Mouse (Mus musculus): ENCODE results near the gene Lrpap1. TPM values are rescaled to one million over a fixed set of nuclear protein-coding genes. Genes with fewer than 3 reads are reported as not detected.
A peak's percentile ranks its signal among the peaks of the same experiment; 100 is the strongest.

The Lrpap1 gene
- total RNA-seq, 4 experiments from 2014 or later: 121 to 171 (median 135) TPM

DNA sequence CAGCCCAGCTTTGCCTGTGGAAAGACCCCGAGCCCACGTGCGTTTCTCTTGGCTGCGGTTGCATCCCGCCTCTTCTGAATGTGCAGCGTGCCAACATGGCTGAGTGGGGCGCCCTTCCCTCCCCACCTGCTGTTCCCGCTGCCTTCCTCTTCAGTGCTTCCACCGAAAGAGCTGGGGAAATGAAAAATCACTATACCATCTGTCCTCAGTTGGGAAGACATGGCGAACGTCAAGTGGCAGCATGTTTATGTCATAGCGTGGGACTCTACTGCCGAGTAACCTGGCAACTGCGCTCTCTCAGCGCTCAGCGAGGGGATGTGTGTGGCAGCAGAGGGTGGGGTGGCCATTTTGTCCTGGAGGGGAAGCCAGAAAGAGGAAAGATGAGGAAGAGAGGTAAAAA lies 23.6 kb upstream of the Lrpap1 start:
- DNase-seq (ENCODE audit: low spot score in 2 of 2): peak in 1 of 2 experiments; percentile 83

DNA sequence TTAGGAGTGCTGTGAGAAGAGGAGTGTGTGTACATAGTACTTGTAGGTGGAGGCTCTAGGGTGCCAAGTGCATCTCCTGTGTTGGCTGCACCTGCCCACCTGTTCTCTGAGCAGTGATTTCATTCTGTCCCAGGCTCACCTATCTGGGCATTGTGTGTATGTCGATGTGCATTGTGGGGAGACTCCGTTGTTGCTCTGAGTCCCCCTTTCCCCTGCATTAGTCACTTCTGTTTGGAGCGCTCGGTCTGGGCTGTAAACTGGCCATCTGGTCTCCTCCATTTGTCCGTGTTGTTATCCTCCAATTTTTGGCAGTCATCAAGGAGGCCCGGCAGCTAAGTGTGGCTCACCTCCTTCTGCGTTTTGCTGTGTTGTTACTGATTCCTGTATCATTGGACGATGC lies 14.5 kb upstream of the Lrpap1 start:
- DNase-seq (ENCODE audit: low spot score in 2 of 2): peak in 1 of 2 experiments; percentile 54

DNA sequence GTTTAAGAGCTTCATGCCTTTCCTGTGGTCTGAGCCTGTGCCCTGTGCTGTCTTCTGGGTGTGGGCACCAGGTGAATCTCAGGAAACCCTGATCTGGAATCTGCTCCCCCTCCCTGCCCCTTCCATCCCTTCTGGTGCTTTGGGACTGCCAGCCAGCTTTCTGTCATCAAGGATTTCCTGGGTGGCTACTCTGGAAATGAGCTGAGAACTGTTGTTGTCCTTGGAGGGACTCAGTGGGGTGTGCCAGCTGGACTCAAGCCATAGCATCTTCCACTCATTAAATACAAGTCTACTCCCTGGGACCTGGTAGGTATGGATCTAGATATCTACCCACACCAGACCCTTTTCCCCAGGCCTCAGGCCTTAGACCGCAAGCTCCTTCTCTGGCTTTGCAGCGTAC lies 12.9 kb upstream of the Lrpap1 start:
- no peak for DNase-seq (ENCODE audit: low spot score in 2 of 2)

DNA sequence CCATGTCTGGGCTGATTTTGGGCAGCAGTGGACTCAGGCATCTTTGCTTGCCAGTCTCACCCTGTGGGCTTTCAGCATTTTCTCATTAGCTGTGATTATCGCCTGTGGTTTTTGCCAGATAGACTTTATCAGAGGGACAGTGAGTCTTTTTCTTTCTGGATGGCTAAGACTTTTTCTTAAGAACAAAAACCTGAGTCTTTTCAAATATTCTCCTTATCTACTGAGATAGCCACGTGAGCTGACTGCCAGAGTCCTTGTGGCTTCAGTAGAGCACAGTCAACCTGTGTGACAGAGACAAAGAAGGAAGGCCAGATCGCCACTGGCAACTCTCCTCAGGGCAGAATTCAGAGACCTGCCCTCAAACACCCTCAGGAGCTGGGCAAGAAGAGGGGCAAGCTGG lies 12.1 kb upstream of the Lrpap1 start:
- no peak for DNase-seq (ENCODE audit: low spot score in 2 of 2)

DNA sequence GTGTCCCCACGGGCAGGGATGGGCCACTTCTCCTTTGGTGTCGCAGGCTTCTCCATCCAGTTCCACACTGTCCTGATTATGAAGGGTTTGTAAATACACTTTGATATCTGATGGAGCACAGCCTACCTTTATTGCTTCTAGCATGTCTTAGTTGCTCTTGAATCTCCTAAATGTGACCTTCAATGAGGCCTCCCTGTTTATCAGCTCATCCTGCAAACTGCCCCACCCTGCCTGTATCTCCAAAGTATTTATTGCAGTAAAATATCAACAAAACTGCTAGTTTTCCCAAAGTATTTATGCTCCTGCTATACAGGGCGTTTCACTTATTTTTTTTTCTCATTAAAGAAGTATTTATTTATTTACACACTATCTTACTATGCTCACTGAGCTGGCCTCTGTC lies 10.4 kb upstream of the Lrpap1 start:
- DNase-seq (ENCODE audit: low spot score in 2 of 2): no peak

DNA sequence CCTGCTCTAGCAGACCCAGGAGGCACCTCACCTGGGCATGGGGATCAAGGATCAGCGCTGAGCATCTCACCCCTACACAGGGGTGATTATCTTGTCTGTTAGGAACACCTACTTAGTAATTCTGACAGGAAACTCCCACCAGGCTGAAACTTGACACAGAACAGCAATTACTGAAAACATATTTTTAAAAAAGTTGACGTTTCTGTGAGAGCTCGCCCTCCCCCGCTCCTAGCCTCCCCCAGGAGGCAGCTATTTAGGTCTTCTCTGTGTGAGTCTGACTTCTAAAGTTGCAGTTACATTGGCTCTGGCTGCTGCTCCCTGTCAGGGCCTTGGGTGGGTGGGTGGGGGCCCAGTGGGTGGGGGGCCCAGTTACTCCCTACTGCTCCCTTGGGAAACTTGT lies 6.9 kb upstream of the Lrpap1 start:
- peak in 1 of 2 experiments; percentile 69 for DNase-seq (ENCODE audit: low spot score in 2 of 2)

DNA sequence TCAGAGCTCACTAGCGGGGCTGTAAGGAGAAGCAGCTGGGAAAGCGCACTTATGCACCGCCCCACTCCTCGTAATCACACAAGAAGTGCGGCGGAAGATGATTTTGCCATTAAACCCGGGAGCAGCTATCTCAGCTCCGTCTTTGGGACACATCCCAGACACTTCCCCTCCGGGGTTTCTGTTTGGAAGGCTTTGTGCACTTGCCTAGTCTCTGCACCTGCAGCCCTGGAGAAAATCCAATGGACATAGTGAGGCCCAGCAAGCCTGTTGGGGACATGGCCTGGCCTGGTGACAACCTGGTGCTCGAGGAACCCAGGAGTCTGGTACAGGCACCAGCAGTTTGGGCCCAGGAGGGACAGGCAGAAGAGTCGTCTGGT lies 344 bp upstream of the Lrpap1 start:
- DNase-seq (ENCODE audit: low spot score in 2 of 2): no peak

DNA sequence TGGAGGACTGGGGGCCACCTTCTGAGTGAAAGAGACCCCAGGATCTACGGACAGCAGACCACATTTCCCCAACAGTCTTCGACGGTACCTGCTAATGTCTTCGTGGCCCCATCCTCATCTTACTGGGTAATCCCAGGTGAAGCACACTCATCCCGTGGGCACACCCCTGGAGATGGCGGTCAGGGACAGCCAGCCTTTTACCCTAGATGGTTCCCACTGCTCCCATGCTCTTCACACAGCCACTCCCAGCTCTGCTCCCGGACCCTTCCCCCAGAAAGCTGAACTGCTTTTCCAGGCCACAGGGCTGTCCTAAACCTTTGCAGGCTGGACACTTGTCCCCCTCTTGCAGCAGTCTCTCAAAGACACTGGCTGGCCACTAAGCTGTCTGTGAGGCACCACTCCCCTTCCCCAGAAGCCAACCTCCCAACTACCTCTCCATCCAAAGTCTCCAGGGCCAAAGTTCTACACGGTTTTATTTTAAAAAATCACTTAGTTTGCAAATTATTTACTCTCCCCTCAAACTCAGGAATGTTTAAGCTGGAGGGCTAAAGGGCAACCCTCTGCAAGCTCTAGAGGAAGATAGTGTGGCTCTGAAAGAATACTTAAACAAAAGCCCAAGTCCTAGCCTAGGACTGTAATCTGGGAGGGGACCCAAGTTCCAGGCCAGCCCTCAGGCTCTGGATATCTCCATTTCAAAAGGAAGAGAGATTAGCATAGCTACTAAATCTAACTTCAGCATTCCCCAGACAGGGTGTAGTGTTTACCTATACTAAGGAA lies 1.2 kb downstream of the Lrpap1 start:
- no peak for DNase-seq (ENCODE audit: low spot score in 2 of 2)

DNA sequence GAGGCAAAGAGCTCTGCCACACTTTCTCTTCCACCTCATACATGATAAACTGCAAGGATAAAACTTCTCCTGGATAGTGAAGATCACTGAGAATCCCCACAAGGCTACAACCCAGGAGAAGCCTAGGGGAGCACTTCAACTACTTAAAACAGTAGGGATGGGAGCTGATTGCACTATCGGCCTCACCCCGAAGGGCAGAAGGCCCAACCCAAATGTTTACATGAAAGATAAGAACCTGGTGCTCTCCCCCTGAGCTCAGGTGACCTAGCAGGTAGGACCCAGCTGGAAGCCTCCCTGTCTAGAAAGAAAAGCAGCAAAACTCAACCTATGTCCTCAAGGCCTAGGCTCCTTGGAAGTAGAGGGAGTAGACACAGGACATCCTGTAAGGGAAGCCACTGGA lies 2.0 kb downstream of the Lrpap1 start:
- no peak for DNase-seq (ENCODE audit: low spot score in 2 of 2)

DNA sequence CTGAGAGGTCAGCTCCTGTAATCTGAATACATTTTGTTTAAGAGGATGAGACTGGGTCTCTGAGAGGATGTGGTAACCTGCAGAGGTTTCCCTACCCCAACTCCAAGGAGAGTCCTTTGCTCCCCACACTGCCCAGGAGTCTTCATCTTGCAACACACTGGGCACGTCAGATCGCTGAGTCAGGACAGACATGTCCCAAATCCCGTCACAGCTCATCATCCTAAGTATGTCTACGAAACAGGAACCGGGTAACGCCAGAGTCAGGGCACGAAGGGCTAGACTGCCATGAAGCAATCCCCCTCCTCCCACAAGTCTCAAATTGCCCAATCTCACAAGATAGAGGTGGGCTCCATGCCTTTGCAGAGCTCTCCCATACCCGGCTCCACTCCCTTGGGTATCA lies 2.5 kb downstream of the Lrpap1 start:
- DNase-seq (ENCODE audit: low spot score in 2 of 2): no peak

DNA sequence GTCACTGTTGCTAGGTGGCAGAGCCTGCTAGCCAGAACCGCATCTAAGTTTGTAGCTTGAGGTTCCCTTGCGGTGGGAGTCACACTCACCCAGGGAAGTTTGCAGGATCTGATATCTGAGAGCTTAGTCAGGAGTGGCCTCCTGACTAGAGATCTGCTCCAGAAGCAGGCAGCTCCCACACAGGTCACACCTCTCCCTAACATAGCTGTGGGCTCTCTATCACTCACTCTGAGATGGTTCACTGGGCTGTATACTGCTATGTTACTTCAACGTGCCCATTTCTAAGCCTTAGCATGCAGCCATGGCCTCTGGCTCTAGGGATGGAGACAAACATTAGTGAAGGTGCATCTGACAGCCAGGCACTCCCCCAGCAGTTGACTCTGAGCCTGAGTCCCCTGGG lies 13.9 kb downstream of the Lrpap1 start:
- DNase-seq (ENCODE audit: low spot score in 2 of 2): no peak

DNA sequence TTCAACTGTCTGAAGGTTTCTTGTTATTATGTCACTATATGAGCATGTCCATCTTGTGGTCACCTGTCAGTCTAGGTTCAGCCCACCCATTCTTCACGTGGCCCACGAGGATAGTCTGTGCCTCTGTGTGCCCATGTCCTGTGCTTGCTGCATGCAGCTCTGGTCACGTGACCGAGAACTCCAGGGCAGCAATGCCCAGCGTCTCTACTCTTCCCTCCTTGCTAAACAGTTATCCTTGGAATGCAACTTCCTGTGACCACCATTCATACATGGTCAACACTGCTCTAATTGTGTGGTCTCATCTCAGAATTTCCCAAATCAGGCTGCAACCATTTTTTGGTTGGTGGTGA lies 16.0 kb downstream of the Lrpap1 start:
- no peak for DNase-seq (ENCODE audit: low spot score in 2 of 2)

DNA sequence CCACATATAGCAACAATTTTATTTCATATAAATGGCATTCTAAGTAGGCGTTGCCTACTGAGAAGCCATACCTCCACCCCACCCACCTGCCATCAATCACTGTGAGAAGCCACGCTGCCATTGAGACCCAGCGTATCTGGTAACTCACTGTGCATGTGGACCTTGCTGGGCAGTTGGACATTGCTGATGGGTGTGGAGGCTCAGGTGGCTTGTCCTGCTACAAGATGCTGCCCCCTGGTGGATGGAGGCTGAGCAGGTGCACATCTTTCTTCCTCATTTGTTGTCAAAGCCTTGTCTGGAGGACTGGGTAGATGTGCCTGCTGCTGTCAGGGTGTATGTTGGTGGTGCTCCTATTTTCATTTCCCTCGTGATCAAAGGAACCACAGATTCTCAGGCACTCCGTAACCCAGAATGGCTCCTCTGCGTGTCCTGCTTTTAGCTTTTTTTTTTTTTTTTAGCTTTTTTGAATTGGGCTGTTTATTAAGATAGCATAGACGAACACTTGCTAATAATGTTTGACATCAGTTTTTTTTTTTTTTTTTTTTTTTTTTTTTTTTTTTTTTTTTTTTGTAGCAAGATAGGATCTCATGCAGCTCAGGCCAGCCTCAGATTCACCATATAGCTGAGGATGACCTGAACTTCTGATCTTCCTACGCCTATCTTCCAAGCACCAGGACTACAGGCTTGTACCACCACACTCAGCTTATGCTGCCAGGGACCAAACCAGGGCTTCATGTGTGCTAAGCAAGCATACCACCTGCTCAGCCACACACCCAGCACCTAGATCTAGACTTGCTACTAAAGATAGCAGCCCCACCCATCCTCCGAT lies 16.6 kb downstream of the Lrpap1 start:
- peak; percentile 46 to 57 for DNase-seq (ENCODE audit: low spot score in 2 of 2)

DNA sequence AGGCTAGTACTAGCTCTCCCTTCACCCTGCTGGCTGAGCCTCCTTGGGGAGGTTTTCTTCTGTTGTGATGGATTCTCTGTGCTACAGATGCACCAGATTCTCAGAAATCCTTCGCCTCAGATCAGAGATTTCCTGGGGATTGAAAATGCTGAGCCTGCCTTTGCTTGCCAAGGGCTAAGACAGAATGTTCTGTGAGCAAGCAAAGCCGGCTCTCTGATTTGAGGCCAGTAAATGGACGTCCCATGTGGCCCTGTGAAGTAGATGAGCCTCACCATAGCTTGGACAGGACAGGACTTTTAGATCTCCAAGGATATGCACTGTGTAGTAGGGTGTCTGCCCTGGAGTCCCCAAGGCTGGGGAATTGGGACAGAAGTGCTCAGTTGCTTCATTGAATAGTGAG lies 20.7 kb downstream of the Lrpap1 start:
- DNase-seq (ENCODE audit: low spot score in 2 of 2): no peak

DNA sequence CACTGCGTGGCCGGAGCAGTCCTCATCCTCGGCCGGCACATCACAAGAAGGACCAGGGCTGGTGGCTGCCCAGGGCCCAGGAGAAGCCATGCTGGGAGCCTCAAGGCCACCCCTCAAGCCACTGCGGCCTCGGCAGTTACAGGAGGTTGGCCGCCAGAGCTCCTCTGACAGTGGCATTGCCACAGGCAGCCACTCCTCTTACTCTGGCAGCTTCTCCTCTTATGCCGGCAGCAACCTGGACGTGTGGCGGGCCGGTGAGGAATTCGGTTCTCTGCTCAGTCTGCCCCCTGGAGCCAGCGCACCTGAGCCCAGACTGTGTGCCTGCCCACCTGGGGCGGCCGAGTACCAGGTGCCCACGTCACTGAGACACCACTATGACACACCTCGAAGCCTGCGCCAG lies 26.5 kb downstream of the Lrpap1 start:
- DNase-seq (ENCODE audit: low spot score in 2 of 2): no peak

DNA sequence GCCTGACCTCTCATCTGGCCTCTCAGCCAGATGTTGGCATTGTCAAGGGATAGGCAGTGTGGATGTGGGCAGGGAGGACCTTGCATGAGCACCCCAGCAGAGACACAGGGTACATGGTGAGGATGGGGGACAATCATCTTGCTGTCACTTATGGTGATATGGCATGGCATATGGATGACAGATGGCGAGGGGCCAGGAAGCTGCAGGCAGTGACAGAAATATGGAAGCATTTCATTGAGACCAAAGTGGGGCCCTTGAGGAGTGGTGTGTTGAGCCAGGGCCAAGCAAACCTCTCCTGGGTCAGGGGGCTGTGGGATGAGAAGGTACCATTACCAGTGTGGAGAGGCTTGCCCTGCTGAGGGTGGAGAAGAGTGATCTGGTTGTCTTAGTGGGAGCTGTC lies 29.2 kb downstream of the Lrpap1 start:
- DNase-seq (ENCODE audit: low spot score in 2 of 2): no peak

DNA sequence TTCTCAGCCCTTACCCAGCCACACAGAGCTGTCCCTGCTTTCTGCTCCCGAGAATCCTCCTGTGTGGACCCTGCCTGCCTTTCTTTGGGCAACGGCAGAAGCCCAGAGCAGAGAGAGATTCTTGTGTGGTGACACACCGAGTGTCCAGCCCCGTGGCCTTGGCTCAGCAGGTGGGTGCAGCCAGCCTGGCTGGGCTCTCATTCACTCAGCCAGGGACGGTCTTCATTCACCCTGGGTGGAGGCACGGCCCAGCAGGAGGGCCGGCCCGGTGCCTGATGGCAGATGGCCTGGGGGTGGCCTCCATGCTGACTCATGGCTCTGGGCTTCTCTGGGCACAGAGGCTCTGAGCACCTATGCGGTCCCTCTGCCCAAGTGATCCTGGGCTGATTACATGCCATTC lies 31.6 kb downstream of the Lrpap1 start:
- peak in 1 of 2 experiments; percentile 46 for DNase-seq (ENCODE audit: low spot score in 2 of 2)

DNA sequence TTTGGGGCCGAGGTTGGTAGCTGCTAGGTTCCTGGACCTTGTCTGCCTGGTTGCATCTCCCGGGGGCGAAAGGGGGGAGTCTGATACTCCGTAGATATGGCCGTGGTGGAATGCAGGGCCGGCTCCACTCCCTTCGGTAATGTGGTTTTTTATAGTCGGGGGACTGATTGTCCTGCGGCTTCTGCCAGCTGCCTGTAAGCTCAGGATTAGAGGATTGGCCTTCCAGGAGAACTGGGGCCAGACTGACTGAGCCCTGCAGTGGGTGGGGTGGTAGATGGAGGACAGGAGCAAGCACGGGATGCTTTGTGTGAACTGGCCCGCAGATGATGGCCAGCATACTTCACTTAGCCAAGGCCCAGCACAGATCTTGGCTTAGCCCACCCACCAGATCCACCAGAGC lies 32.3 kb downstream of the Lrpap1 start:
- DNase-seq (ENCODE audit: low spot score in 2 of 2): no peak

DNA sequence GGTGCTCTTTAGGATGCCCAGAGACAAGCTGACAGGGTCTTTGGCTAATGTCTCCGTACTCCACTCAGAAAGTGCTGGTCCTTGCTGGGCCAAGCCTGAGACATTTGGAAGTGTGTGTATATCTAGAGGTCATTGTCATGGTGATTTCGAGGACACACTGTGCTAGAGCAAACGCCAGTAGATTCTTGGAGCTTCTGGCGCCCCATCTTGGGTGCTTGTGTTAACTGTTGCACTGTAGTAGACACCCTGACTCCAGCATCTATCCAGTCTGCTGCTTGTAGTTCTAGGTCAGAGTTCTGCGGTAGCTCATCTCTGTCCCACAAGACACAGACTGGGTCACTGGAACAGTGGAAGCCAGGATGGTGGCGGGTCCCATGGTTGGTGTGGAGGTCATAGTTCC lies 33.7 kb downstream of the Lrpap1 start:
- no peak for DNase-seq (ENCODE audit: low spot score in 2 of 2)

DNA sequence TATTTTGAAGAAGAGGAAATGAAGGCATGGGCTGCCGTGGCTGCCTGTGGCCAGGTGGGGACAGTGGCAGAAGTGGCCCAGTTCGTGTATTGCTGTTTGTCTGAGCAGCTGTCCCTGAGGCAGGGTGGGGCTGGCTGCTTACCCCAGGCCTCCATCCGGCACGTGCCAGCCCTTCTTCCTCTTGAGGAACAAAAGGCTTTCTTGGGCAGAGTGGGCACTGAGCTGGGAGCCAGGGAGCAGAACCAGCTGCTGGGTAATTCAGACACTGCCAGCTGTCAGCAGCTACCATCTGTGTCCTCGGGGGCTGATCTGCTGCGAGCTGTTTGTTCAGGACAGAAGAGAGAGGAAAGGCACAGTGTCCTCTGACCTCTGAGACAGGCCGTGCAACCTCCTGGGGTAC lies 34.6 kb downstream of the Lrpap1 start:
- DNase-seq (ENCODE audit: low spot score in 2 of 2): peak in 1 of 2 experiments; percentile 54

DNA sequence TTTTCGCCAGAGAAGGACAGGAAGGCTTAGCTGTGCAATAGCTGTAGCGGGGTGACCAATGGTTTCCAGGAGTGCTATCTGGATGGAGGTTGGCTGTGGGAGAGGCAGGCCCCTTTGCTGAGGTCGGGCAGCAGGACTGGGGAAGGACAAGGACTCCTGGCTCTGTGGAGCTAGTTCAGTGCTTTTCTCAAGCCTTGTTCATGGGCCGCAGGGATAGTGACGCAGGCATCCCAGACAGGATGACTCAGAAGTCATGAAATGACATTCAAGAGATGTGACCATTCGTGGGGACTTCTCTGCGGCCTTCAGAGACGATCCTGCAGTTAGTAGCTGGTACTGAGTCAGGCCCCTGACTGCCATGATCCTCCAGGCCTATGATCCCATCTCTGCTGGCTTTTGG lies 35.3 kb downstream of the Lrpap1 start:
- DNase-seq (ENCODE audit: low spot score in 2 of 2): no peak

DNA sequence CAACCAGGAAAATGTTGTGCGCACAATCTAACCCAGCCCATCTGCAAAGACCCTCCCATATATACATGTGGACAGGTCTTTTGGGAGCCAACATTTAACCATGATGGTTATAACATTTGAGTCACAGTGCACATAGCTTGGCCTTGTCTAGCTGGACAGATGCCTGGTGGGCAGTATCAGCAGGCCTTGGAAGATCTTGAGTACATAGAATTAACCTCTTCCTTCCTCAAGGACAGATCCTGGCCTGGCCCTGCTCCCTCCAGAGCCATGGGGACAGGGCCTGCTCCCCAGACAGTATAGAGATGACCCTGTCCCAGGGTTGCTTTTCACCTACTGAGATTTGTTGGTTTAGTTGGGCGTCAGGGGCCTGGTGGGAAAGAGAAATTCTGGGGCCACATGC lies 35.7 kb downstream of the Lrpap1 start:
- no peak for DNase-seq (ENCODE audit: low spot score in 2 of 2)

DNA sequence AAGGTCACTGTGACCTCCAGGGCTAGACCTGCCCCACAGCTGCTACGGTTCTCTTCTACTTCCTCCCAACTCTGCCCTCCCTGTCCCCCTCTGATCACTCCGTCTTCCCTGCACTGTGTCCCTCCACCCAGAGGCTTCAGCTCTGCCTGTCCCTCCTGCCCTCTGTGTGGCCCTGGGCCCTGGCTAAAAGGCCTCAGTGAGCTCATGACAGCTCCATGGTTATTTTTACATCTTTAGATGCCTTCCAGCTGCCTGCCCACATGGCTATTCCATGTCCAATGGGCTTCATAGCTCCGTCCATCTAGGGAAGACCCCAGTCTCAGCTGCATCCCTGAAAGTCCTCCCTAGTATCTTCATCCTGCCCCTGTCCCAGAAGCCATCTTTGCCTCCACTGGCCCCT lies 45.5 kb downstream of the Lrpap1 start:
- no peak for DNase-seq (ENCODE audit: low spot score in 2 of 2)
